Mouse (Mus musculus): ENCODE data around the gene Sun1. TPM values are rescaled to one million over a fixed set of nuclear protein-coding genes. Genes with fewer than 3 reads are reported as not detected.

Sun1 gene
- total RNA-seq, 2 experiments from 2014 or later = 43.5 to 44.8 TPM

DNA sequence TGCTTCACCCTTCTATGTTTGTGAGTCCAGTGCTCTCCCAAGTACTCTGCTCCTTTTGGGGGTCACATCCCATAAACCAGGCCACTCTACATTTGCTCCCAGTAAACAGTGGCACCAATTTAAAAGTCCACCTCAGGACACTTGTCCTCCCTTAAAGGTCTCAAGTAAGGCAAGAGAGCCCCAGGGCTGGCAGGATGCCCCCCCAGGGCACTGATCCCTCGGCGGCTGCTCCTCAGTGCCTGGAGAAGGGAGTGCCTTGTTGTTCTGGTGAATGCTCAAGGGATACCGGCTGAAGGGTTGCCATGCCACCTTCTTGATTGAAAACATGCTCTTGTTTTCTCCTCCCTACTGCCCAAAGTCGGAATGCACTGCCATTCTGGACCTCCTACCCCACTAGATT lies 5.6 kb downstream of the Sun1 start:
- intact Hi-C loops (cut with DNase I) = no loop called here
- no peak for DNase-seq

DNA sequence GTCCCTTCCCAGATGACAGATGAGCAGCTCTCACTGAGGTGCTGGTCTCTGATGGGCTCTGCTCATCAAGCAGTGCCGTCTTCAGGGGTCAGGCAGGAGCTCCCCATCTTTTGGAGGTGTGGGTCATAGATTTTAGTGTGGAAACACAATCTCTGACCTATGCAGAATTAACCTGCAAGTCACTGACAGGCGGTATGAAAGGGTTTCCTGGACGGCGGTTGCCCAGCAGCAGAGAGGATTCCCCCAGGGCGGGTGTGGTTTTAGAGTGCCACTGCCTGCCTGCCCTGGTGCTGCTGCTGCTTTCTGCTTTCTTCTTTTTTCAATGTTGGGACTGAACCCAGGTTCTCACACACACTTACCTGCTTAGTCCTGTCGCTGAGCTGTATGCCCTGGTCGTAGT lies 6.1 kb downstream of the Sun1 start:
- intact Hi-C loops (cut with DNase I) = no loop called here
- DNase-seq = no peak

DNA sequence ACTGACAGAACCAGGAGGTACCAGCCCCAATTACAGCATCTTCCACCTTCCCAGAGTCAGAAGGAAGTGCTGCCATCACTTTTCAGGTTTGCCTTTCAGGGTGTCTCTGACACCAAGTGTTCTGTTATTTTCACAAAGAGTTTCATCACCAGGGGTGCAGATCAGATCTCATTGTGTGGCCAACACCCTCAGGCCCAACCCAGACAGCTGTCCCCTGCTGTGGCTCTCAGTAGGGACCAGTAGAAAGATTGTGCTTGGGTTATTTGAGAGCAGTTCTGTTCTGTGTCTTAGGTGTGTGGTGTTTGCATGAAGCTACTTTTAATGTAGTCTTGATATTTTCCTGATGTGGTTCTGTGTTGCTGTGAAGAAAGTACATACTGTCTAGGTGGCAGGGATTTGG lies 7.7 kb downstream of the Sun1 start:
- intact Hi-C loops (cut with DNase I) = no loop called here
- no peak for DNase-seq

DNA sequence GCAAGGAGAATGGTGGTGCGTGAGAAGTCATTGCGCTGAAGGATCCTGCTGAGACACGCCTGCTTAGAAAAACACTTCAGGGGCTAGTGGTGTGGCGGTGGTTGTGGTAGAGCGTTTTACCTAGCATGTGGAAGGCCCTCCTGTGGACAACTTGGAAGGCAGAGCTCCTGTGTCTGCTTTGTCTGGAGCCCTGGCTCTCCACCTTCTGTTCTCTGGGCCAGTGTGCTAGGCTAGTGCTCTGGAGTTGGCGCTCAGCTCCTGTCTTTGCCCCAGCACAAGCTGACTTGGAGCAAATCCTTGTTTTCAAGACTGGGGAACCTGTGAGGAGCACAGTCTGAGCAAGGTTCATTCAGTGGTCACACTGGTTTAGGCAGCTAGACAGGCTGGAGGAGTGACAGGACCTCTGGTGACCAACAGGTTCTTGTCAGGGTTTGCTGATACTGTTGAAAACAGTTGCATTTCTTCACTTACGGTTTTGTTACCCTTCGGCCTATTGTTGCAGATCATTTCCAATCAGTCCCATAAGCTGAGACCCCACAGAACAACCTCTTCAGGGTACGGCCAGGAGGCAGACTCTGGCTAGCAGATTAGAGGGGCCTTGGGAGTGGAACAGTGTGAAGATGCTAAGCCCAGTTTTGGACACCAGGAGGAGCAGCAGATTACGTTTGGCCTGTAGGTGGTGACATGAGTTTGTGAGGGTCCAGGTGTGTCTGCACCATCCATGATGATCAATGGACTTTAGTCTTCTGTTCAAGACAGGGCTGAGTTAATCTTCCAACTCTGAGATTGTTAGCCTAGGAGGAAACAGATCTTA lies 8.6 kb downstream of the Sun1 start:
- intact Hi-C loops (cut with DNase I) = no loop called here
- no peak for DNase-seq

DNA sequence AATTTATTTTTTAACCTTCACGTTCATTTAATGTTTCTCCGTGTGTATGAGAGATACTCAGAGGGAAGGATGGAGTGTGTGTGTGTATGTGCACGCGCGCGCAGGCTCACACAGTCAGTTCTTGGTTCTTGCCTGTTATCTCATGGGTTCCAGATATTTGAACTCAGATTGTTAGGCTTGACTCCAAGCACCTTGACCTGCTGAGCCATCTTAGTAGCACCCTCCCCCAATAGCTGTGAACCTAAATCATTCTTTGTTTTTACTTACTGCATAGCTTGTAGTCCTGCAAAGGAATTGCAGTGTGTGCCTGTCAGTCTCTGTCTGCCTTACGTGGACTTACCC lies 9.2 kb downstream of the Sun1 start:
- DNase-seq = no peak
- intact Hi-C loops (cut with DNase I) = no loop called here

DNA sequence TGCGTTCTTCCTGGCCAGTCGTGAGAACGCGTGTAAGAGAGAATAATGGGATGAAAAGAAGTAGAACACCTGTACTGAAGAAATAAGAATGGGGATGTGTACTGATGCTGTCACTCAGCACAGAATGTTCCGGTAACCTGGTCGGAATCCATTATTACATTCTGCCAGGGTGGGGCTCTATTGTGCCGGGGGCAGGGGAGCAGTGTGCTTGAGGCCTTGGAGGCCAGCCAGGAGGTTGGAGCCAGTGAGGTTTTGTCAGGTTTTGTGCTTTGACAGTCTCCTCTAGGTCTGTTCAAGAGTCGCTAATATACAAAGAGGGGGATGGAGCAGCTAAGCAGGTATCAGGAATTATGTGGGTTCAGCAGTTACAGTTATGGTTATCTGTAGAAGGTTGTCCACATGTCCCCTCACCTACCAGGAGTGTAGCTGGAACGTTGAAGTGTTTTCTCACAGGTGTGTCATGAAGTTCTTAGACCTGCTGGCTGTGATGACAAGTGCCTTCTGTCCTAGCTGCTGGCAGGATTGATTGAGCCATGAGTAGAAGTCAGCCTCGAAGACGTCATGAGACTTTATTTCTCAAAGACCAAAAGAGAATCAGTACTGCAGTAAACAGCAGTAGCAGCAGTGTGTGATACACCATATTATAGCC lies 11.4 kb downstream of the Sun1 start:
- intact Hi-C loops (cut with DNase I) = no loop called here
- peak in 1 of 2 experiments; percentile 14 for DNase-seq

DNA sequence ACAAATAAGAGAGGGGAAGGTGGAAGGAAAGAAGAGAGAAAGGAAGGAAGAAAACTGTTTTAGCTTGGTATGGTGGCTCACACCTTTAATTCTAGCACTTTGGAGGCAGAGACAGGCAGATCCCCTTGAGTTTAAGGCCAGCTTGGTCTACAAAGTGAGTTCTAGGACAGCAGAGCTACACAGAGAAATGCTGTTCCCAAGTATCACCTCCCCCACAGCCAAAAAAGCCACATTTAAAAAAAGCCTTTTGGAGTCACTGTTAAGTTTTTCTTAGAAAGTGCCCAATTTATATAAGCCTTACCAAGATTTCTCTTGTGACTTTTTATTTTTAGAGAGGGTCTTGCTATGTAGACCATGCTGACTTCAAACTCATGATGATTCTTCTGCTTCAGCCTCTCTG lies 13.9 kb downstream of the Sun1 start:
- no peak for DNase-seq
- intact Hi-C loops (cut with DNase I) = no loop called here

DNA sequence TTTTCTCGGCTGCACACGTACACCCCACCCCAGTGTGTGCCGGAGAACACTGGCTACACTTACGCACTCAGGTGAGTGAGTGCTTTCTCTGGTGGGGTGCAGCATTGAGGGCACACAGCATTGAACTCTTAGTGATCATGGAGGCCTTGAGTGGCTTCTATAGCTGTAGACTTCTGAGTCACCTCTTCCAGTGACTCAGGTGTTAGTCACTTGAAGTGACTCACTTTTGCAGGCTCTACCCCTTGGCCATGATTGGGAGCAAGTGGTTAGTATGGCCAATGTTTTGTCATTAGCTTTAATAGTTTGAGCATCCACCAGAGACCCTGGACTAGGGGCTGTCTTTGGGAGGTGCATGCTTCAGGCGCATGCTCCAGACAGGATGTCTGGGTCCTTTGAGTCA lies 14.7 kb downstream of the Sun1 start:
- no peak for DNase-seq
- intact Hi-C loops (cut with DNase I) = no loop called here

DNA sequence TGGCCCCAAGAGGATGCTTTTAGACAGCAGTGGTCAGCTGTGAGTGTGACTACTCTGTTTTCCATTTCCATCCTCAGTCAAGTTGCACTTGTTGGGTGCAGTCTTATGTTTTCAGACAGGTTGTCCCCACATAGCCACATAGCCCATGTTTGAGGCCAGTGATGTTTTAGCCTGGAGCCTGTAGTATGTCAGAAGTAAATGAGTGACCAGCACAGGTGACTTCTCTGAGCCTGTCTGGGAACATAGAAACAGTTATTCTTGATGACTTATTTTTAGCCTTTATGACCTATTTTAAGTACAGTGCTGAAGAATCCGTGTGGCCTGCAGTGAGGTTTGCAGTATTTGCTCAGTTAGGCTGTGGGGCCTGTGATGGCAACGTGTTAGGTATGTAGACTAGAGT lies 15.7 kb downstream of the Sun1 start:
- DNase-seq = no peak
- intact Hi-C loops (cut with DNase I) = no loop called here

DNA sequence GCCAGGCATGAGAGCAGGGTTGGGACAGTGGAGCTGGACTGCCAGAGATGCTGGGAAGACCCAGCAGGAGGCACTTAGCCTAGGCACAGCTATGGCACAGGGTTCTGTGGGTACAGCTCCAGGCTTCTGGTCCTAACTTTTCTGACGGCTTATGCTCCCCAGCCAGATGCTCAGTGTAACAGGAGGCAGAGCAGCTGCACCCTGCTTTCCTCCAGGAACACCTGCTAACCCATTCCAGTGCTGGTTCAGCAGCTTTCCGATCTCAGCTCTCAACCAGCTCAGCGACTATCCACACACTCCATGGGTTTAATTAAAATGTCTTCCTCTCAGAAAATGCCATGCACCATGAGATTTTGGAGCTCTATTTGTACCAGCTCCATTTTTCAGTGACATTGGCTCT lies 16.3 kb downstream of the Sun1 start:
- intact Hi-C loops (cut with DNase I) = no loop called here
- no peak for DNase-seq

DNA sequence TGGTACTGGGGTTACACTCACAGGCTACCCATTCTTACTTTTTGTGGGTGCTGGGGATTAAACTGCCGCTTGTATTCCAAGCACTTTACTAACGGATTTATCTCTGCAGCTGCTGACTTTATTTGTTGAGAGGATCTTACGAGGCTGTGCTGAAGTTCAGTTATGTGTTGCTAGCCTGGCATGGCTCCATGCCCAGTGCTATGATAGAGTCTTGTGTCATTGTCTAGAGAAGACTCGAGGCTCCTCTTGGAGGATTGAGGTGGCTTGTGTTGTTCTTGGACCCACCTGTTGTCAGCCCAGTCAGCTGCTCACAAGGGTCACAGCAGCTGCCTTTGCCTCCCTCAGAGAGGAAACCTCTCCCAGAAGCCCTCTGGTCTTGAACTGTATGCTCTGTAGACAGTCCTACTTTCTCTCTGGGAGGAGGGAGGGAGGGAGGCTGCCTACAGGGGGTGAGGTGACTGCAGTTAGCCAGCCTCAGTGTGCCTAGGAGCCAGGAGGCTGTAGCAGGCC lies 19.6 kb downstream of the Sun1 start:
- no peak for DNase-seq
- intact Hi-C loops (cut with DNase I) = no loop called here

DNA sequence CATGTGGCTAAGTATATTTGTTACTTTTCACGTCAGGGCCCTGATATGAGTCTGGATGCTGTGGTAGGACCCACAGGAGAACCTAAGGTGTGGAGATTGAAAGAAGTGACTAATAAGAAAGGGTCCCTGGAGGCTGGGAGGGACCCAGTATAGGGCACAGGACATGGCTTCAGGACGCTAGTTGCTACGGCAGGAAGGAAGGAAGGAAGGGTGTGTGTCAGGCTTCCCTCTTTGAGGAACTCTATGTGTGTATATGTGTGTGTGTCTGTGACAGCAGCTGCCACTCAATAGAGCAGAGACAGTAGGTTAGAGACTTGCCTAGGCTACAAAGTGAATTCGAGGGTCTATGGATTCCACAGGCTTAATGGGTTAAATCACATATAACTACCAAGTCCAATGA lies 20.2 kb downstream of the Sun1 start:
- intact Hi-C loops (cut with DNase I) = no loop called here
- peak; percentile 27 to 34 for DNase-seq

DNA sequence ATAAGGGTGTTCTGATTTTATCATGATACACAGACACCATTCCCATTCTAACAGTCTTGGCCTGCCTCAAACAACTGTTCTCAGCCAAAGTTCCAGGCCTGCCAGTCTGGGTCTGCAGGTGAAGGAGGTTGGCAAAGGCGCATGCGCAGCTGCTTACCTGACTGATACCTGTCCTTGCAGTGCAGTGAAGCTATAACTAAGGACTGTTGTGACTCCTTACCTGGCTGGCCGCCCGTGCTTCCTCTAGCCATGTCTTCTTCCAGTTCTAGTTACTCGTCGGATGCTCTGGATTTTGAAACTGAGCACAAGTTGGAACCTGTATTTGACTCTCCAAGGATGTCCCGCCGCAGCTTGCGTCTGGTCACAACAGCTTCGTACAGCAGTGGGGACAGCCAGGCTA lies 22.9 kb downstream of the Sun1 start:
- no peak for DNase-seq
- intact Hi-C loops (cut with DNase I) = no loop called here

DNA sequence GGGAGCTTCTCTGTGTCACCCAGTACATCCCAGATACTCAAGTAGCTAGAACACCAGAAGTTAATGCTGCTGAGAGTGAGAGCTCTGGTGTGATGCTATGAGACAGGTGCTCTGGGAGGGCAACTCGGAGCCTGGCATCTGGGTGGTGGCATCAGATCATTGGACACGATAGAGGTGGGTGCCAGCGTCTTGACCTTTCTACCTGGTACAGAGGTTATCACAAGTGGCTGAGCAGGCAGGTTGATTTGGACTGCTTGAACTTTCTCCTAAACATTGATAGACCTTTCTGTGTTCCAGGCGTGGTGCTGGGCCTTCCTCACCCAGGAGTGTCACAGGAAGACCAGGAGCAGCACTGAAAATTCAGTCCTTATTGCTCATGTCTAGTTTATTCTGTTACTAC lies 26.8 kb downstream of the Sun1 start:
- intact Hi-C loops (cut with DNase I) = no loop called here
- DNase-seq = no peak

DNA sequence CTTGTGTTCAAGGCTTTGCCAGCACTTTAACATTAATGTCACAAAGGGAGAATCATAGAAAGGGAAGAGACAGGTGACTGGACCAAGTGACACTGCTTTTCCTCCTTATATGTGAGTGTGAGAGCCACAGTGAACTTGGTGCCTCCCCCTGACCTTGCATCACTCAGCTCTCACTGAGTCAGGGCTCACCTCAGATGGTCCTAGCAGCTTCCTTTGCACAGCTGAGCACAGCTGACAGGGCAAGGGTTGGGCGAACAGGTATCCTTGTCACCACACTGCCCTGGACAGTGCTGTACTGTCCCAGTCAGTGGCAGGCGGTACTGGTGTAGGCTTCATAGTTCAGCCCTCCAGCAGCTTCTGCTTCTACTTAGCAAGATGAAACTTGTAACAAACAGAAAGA lies 27.2 kb downstream of the Sun1 start:
- intact Hi-C loops (cut with DNase I) = no loop called here
- no peak for DNase-seq

DNA sequence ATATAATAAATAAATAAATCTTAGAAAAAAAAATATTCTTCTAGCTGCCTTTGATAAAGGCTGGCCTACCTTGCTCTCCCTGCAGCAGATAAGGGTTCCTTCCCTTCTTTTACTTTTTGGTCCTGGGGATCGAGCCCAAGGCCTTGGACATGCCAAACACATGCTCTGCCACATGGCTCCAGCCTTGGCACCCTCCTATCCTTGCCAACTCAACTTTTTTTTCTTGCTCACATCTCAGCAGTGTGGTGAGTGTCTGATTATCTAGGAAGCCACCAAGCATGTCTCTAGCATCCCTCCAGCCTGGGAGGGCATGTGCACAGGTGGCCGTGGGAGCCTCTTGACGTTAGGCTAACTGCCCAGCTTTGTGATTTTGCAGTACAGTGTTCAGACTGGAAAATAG lies 27.9 kb downstream of the Sun1 start:
- intact Hi-C loops (cut with DNase I) = no loop called here

DNA sequence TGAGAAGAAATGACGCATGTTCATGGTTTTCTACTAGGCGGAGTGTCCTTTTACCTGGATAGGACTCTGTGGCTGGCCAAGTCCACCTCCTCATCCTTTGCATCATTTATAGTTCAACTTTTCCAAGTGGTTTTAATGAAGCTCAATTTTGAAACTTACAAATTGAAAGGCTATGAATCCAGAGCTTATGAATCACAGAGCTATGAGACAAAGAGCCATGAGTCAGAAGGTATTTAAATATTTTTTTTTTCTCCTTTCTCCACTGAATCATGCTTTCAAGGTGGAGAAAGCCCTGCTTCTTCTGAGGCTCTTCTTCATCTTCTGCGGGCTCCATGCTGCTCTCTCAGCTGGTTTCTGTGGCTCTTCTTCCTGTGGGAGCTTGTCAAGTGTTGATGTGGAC lies 29.3 kb downstream of the Sun1 start:
- DNase-seq = no peak
- intact Hi-C loops (cut with DNase I) = no loop called here

More for the DNA sequence above, 27.9 kb downstream of the Sun1 start:
- no peak for DNase-seq

DNA sequence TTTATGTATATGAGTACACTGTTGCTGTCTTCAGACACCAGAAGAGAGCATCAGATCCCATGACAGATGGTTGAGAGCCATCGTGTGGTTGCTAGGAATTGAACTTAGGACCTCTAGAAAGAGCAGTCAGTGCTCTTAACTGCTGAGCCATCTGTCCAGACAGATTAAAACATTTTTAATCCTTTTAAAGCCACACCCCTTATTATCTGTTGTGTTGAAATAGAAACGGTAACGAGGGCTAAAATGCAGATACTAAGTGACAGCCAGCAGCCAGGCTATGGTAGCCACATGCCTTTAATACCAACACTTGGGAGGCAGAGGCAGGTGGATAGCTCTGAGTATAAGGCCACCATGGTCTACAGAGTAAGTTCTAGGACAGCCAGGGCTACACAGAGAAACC lies 31.6 kb downstream of the Sun1 start:
- intact Hi-C loops (cut with DNase I) = no loop called here
- no peak for DNase-seq

DNA sequence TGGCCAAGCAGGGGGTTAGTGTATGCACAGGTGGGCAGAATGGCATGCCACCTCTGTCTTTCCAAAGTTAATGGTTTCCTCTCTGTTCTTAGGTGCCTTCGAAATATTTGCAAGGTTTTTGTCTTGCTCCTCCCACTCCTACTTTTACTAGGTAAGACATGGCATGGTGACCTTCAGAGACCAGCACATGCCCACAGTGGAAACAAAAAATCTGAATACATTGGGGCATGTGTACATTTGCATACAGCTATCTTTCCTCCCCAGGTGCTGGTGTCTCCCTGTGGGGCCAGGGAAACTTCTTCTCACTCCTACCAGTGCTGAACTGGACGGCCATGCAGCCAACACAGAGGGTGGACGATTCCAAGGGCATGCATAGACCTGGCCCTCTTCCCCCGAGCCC lies 34.0 kb downstream of the Sun1 start:
- intact Hi-C loops (cut with DNase I) = no loop called here
- no peak for DNase-seq

DNA sequence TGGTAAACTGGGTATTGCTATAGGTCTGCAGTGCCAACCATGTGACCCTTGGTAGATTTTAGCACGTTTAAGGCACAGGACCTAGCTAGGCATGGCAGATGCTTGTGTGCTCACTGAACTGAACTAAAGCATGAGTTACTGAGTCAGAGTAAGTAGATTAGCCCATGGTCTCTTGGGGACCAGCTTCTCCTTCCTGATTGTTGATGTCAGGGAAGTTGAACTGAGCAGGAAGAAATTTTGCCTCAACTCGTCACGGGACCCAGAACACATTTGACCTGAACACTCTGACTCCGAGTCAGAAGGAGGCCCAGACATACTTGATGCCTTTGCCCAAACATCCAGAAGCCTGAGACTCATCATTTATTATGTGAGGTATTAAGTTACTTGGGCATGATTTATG lies 37.0 kb downstream of the Sun1 start:
- no peak for DNase-seq
- intact Hi-C loops (cut with DNase I) = no loop called here

DNA sequence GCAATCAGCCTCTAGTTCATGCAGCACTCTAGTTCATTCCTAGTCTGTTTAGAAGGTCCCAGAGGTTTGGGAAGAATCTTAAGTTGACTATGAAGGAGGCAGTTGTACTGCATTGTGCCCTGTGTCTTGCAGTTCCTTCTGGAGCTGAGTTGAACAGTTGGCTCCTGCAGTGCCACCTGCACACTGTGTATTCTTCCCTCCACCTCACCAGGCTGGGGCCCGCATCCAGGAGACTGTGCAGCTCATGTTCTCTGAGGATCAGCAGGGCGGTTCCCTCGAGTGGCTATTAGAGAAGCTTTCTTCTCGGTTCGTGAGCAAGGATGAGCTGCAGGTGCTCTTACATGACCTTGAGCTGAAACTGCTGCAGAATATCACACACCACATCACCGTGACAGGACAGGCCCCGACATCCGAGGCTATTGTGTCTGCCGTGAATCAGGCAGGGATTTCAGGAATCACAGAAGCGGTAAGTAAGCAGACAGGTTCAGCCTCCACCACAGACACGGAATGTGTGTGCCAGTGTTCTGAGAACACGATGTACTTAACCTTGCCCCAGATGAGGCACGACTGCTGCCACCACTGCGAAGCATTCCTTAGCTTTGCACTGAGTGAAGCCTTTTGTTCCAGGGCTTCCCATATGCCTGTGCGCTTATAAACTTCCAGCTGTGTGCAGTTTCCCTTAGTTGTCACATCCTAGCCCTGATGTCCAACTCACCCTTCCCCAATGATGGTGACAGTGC lies 40.8 kb downstream of the Sun1 start:
- intact Hi-C loops (cut with DNase I) = no loop called here
- DNase-seq = no peak

DNA sequence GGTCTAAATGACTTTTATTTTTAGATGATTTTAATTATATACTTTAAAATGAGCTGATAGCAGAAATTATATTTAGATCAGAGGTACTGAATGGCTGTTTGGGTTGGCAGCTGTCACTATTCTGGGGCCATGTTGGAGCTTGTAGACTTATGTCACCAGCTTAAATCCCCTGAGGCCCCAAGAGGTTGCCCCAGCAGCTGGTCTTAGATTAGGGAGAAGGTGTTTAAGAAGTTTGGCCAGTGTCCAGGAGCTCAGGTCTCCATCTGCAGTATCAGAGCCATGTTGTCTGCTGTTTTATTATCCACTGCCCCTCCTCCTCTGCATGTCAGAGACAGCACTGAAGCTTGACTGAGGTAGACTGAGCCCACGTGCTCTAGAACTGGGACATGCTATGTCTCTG lies 42.9 kb downstream of the Sun1 start:
- intact Hi-C loops (cut with DNase I) = no loop called here
- no peak for DNase-seq
